Comparison of ENCODE assay signal across 8 mouse cellular contexts in the genomic region with DNA sequence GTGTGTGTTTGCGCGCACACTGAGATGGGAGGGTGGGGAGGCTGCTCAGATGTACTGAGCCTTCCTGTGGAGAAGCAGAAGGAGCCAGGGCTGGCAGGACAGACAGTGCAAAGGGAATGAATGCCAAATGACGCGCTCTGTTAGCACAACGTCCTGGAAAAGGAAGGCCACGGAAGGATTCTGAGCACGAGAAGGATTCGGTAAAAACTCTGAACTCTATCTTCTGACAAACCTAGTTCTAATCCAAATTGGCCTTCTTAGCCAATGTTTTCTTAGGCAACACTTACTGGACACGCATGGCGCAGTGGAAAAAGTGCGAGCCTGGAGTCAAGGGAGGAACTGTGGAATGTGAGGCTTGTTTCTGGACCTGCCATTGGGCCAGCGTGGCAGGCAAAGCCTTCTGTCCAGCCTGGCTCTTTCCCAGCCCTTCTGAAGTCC.
DNase-seq lines count a peak whose midpoint lies in the region; ATAC-seq and TF ChIP-seq lines count a peak whose summit lies in the region.

No protein-coding gene starts in this region.

- in situ Hi-C loops in ES-E14 (cut with MboI; ENCODE audit: low sequenced_read_pairs in 2 of 2, unreplicated experiment in 2 of 2) = no loop called here

- DNase-seq in embryonic facial prominence, embryonic 10.5 days (ENCODE audit: low spot score) = no peak
- no peak for DNase-seq in ES-E14 (ENCODE audit: low read depth, low spot score)
- peak; percentile 67 to 83 for DNase-seq in cerebellum, postnatal 14 days
- peak; percentile 17 for DNase-seq in heart, postnatal 4 days
- DNase-seq in thymus, postnatal 25 days = no peak
- DNase-seq in frontal cortex, postnatal 10 days (ENCODE audit: low spot score in 2 of 2) = no peak

- no peak overlapping the region for H3K4me2 ChIP-seq in embryonic facial prominence, embryonic 15.5 days (replicated peaks)
- H3K4me2 ChIP-seq in midbrain, embryonic 13.5 days (replicated peaks) = no peak overlapping the region

- no peaks in the 10 kb centered on the region for H3K4me1 ChIP-seq in embryonic facial prominence, embryonic 15.5 days
- 0 out of 2 replicates have a peak, but pooled peaks cover 7% of the 10 kb centered on the region for H3K4me1 ChIP-seq in embryonic facial prominence, embryonic 10.5 days
- no peaks in the 10 kb centered on the region for H3K4me1 ChIP-seq in ES-E14 (ENCODE audit: control insufficient read depth in 2 of 2, insufficient read depth in 2 of 2, low read length in 2 of 2, poor library complexity in 1 of 2)
- no peaks in the 10 kb centered on the region for H3K4me1 ChIP-seq in midbrain, embryonic 13.5 days (replicated peaks)

- ATAC-seq in embryonic facial prominence, embryonic 15.5 days (ENCODE audit: insufficient number of reproducible peaks, low FRiP score, low TSS enrichment, low read depth) = no peak
- no peak for ATAC-seq in midbrain, embryonic 13.5 days

- 0 out of 2 replicates have a peak overlapping the region, but pooled peaks have one; percentile 7 for H3K27ac ChIP-seq in embryonic facial prominence, embryonic 15.5 days (replicated peaks)
- no peak overlapping the region for H3K27ac ChIP-seq in embryonic facial prominence, embryonic 10.5 days (replicated peaks)
- no peak overlapping the region for H3K27ac ChIP-seq in ES-E14 (ENCODE audit: insufficient read depth, low read depth, low read length, poor library complexity, severe bottlenecking)
- no peak overlapping the region for H3K27ac ChIP-seq in midbrain, embryonic 13.5 days

- H3K9ac ChIP-seq in embryonic facial prominence, embryonic 15.5 days = no peak overlapping the region
- H3K9ac ChIP-seq in ES-E14 (ENCODE audit: insufficient read depth, low read depth, low read length, poor library complexity, severe bottlenecking) = no peak overlapping the region
- no peak overlapping the region for H3K9ac ChIP-seq in midbrain, embryonic 13.5 days (replicated peaks)

- no peaks in the 10 kb centered on the region for H3K9me3 ChIP-seq in embryonic facial prominence, embryonic 15.5 days (replicated peaks)
- H3K9me3 ChIP-seq in embryonic facial prominence, embryonic 10.5 days = no peaks in the 10 kb centered on the region
- no peaks in the 10 kb centered on the region for H3K9me3 ChIP-seq in ES-E14 (ENCODE audit: control insufficient read depth, insufficient read depth, low read depth, low read length)
- H3K9me3 ChIP-seq in midbrain, embryonic 13.5 days = no peaks in the 10 kb centered on the region

- H3K4me3 ChIP-seq in embryonic facial prominence, embryonic 15.5 days (replicated peaks) = no peak overlapping the region
- no peak overlapping the region for H3K4me3 ChIP-seq in embryonic facial prominence, embryonic 10.5 days
- no peak overlapping the region for H3K4me3 ChIP-seq in ES-E14 (ENCODE audit: insufficient read depth in 1 of 2, low read depth in 1 of 2, low read length in 2 of 2, poor library complexity in 1 of 2, severe bottlenecking in 1 of 2)
- no peak overlapping the region for H3K4me3 ChIP-seq in midbrain, embryonic 13.5 days (replicated peaks)

- 70% methylated on average over 12 of the region's 12 CpGs for WGBS in embryonic facial prominence, embryonic 15.5 days
- WGBS in embryonic facial prominence, embryonic 10.5 days = 82% methylated on average over 12 of the region's 12 CpGs
- WGBS in midbrain, embryonic 13.5 days = 86% methylated on average over 12 of the region's 12 CpGs

- H3K36me3 ChIP-seq in embryonic facial prominence, embryonic 15.5 days = no peaks in the 10 kb centered on the region
- no peaks in the 10 kb centered on the region for H3K36me3 ChIP-seq in embryonic facial prominence, embryonic 10.5 days (replicated peaks)
- H3K36me3 ChIP-seq in ES-E14 (ENCODE audit: control insufficient read depth, insufficient read depth, low read length, poor library complexity, severe bottlenecking) = no peaks in the 10 kb centered on the region
- H3K36me3 ChIP-seq in midbrain, embryonic 13.5 days = no peaks in the 10 kb centered on the region

- H3K27me3 ChIP-seq in embryonic facial prominence, embryonic 15.5 days = no peaks in the 10 kb centered on the region
- H3K27me3 ChIP-seq in embryonic facial prominence, embryonic 10.5 days (replicated peaks; ENCODE audit: low read depth, poor library complexity, severe bottlenecking) = no peaks in the 10 kb centered on the region
- no peaks in the 10 kb centered on the region for H3K27me3 ChIP-seq in midbrain, embryonic 13.5 days

TF ChIP-seq in ES-E14, 5 proteins besides CTCF, POLR2A, EP300 and RAD21:
- TF ChIP-seq ZNF384 (IDR thresholded peaks at IDR 0.05; ENCODE audit: low read depth, low read length) = 0 out of 2 replicates have a peak, but pooled peaks have one; percentile 40
- no peak for TF ChIP-seq CHD2 (IDR thresholded peaks at IDR 0.05; ENCODE audit: low read depth, low read length)

Comparison
In these comparisons a context has a peak if more than half of its experiments do, and no peak if none do; other contexts are left out.
1. DNase-seq: peak in cerebellum, postnatal 14 days (2 of 2) and heart, postnatal 4 days (single experiment); none in embryonic facial prominence, embryonic 10.5 days (single experiment), ES-E14 (single experiment), thymus, postnatal 25 days (single experiment) and frontal cortex, postnatal 10 days (0 of 2).